Mouse (Mus musculus) midbrain, postnatal 0 days (tissue): ENCODE results near the gene Popdc2. TPM values are rescaled to one million over a fixed set of nuclear protein-coding genes. Genes with fewer than 3 reads are reported as not detected.

ENCODE experiments used
- ATAC-seq: fragments of 200-750 bp; cut with Nextera tagmentation; 2 replicates; pipeline ENCODE4 v1.8.0; 2017; ENCODE audit warnings: moderate number of reproducible peaks, mild to moderate bottlenecking, moderate TSS enrichment, moderate library complexity; ENCODE audit not compliant: low FRiP score
- DNase-seq: peaks from one replicate; pipeline ENCODE4 v3.0.0-alpha.2; 2015; ENCODE audit warnings: low spot score
- H3K27ac ChIP-seq: fragments of 300-500 bp; sonication (generic); 2 replicates; pipeline ENCODE4 v1.5.1; 2014; ENCODE audit warnings: low read depth, mild to moderate bottlenecking, low read length, mixed read lengths
- H3K27me3 ChIP-seq: fragments of 300-500 bp; sonication (generic); 2 replicates; pipeline ENCODE4 v1.6.1; 2014; ENCODE audit warnings: low read length, control low read depth, mixed read lengths; ENCODE audit not compliant: insufficient read depth
- H3K36me3 ChIP-seq: fragments of 300-500 bp; sonication (generic); 2 replicates; pipeline ENCODE4 v1.6.1; 2014; ENCODE audit warnings: low read length, control low read depth, mixed read lengths; ENCODE audit not compliant: insufficient read depth
- H3K4me1 ChIP-seq: fragments of 300-500 bp; sonication (generic); 2 replicates; pipeline ENCODE4 v1.6.1; 2014; ENCODE audit warnings: mild to moderate bottlenecking, control low read depth, antibody characterized with exemption, low read length, mixed read lengths; ENCODE audit not compliant: insufficient read depth
- H3K4me2 ChIP-seq: fragments of 300-500 bp; sonication (generic); 2 replicates; pipeline ENCODE4 v1.6.1; 2014; ENCODE audit warnings: low read depth, mild to moderate bottlenecking, low read length, mixed read lengths; ENCODE audit not compliant: poor library complexity, severe bottlenecking
- H3K4me3 ChIP-seq: fragments of 300-500 bp; sonication (generic); 2 replicates; pipeline ENCODE4 v1.5.1; 2014; ENCODE audit warnings: low read depth, mild to moderate bottlenecking, low read length, moderate library complexity
- H3K9ac ChIP-seq: fragments of 300-500 bp; sonication (generic); replicated peaks from 2 replicates; pipeline ENCODE4 v1.6.1; 2014; ENCODE audit warnings: mild to moderate bottlenecking, low read length, moderate library complexity, mixed read lengths; ENCODE audit not compliant: poor library complexity, severe bottlenecking
- H3K9me3 ChIP-seq: fragments of 300-500 bp; sonication (generic); 2 replicates; pipeline ENCODE4 v1.6.1; 2016; ENCODE audit warnings: low read length, control low read depth
- CTCF ChIP-seq: IDR thresholded peaks from 2 replicates; pipeline ENCODE4 v1.5.1; 2016; ENCODE audit warnings: antibody characterized with exemption, mild to moderate bottlenecking
- whole genome bisulfite sequencing: fragments of 180-500 bp; shearing (Covaris S2); extraction: QIAGEN DNeasy Blood & Tissue Kit; methylation state at CpG from one replicate; pipeline ENCODE4 v1.1.7; 2014; 5-methylcytosine and 5-hydroxymethylcytosine counted together
- polyA plus RNA-seq: library from polyadenylated mRNA; unstranded; fragments of >200 nt; fragmentation: Nextera tagmentation; extraction: Ambion mirVana; gene quantifications from 2 replicates; pipeline ENCODE4 v1.2.1, GENCODE M21; 2015
- total RNA-seq: library from RNA; depleted of rRNA; stranded (reverse); fragments of >200 nt; gene quantifications from 2 replicates; pipeline ENCODE4 v1.2.3, GENCODE M21; 2014

Gene Popdc2
- total and polyA plus RNA-seq, 2 experiments from 2014 or later: 0.49 to 1.5 TPM

GRCm38 (mm10) chr16:38359857-38360256, 2.2 kb upstream of the Popdc2 start:
- DNase-seq (no peak), ATAC-seq (no peak)
- Histone ChIP-seq H3K4me2 (no peak overlapping the region), H3K9me3 (no peaks in the 10 kb centered on the region), H3K36me3 (no peaks in the 10 kb centered on the region), H3K4me3 (no peak overlapping the region), H3K27me3 (no peaks in the 10 kb centered on the region), H3K27ac (no peak overlapping the region), H3K4me1 (no peaks in the 10 kb centered on the region), H3K9ac (no peak overlapping the region)
- TF ChIP-seq CTCF: no peak
- 80% methylated on average over 3 of the region's 3 CpGs for WGBS

- no peak for TF ChIP-seq CTCF
- Histone ChIP-seq H3K9me3 (no peaks in the 10 kb centered on the region), H3K4me2 (no peak overlapping the region), H3K36me3 (no peaks in the 10 kb centered on the region), H3K27me3 (no peaks in the 10 kb centered on the region), H3K4me1 (no peaks in the 10 kb centered on the region), H3K27ac (no peak overlapping the region), H3K9ac (no peak overlapping the region), H3K4me3 (no peak overlapping the region)
- ATAC-seq (no peak), DNase-seq (peak; percentile 17)
- WGBS: 26% methylated on average over 2 of the region's 2 CpGs
Measured at GRCm38 (mm10) chr16:38360317-38360716, 1.7 kb upstream of the Popdc2 start.

GRCm38 (mm10) chr16:38362493-38363255, 665 bp downstream of the Popdc2 start:
- no peak for ATAC-seq
- Histone ChIP-seq H3K4me3 (no peak overlapping the region), H3K27ac (no peak overlapping the region), H3K36me3 (no peaks in the 10 kb centered on the region), H3K4me2 (no peak overlapping the region), H3K9ac (no peak overlapping the region), H3K9me3 (no peaks in the 10 kb centered on the region), H3K4me1 (no peaks in the 10 kb centered on the region), H3K27me3 (no peaks in the 10 kb centered on the region)
- DNase-seq: no peak
- TF ChIP-seq CTCF: no peak
- 85% methylated on average over 20 of the region's 20 CpGs for WGBS

GRCm38 (mm10) chr16:38363256-38363595, 1.2 kb downstream of the Popdc2 start:
- Histone ChIP-seq H3K27me3 (no peaks in the 10 kb centered on the region), H3K36me3 (no peaks in the 10 kb centered on the region), H3K27ac (no peak overlapping the region), H3K4me3 (no peak overlapping the region), H3K4me2 (no peak overlapping the region), H3K9ac (no peak overlapping the region), H3K9me3 (no peaks in the 10 kb centered on the region), H3K4me1 (no peaks in the 10 kb centered on the region)
- ATAC-seq (no peak), DNase-seq (no peak)
- TF ChIP-seq CTCF: no peak
- 94% methylated on average over 3 of the region's 3 CpGs for WGBS

- no peak for ATAC-seq
- WGBS: 93% methylated on average over 7 of the region's 7 CpGs
- no peak overlapping the region for H3K4me3 ChIP-seq
Measured at GRCm38 (mm10) chr16:38363657-38364056, 1.6 kb downstream of the Popdc2 start.

GRCm38 (mm10) chr16:38365390-38365789, 3.4 kb downstream of the Popdc2 start:
- H3K4me3 ChIP-seq: no peak overlapping the region
- no peak overlapping the region for H3K27ac ChIP-seq
- H3K36me3 ChIP-seq: no peaks in the 10 kb centered on the region
- no peak for TF ChIP-seq CTCF
- no peak overlapping the region for H3K9ac ChIP-seq
- no peaks in the 10 kb centered on the region for H3K27me3 ChIP-seq
- H3K4me1 ChIP-seq: no peaks in the 10 kb centered on the region
- no peaks in the 10 kb centered on the region for H3K9me3 ChIP-seq
- WGBS: 85% methylated on average over 10 of the region's 10 CpGs
- no peak for ATAC-seq
- H3K4me2 ChIP-seq: no peak overlapping the region
- DNase-seq: no peak

More at GRCm38 (mm10) chr16:38363657-38364056, 1.6 kb downstream of the Popdc2 start:
- Histone ChIP-seq H3K27ac (no peak overlapping the region), H3K4me2 (no peak overlapping the region), H3K9me3 (no peaks in the 10 kb centered on the region), H3K27me3 (no peaks in the 10 kb centered on the region), H3K4me1 (no peaks in the 10 kb centered on the region), H3K36me3 (no peaks in the 10 kb centered on the region), H3K9ac (no peak overlapping the region)
- DNase-seq: no peak
- no peak for TF ChIP-seq CTCF
